Mouse (Mus musculus): ENCODE measurements around the gene Ercc6l.
A peak's percentile ranks its signal among the peaks of the same experiment; 100 is the strongest.
"Not testable (repeated sequence)": the region's sequence is repeated elsewhere in the genome, so short reads cannot be mapped to it uniquely, and the experiment has no call there.

Gene Ercc6l

GRCm38 (mm10) chrX:102103830-102104229 is 53.1 kb downstream of the Ercc6l start:
- not testable (repeated sequence) for DNase-seq

DNA sequence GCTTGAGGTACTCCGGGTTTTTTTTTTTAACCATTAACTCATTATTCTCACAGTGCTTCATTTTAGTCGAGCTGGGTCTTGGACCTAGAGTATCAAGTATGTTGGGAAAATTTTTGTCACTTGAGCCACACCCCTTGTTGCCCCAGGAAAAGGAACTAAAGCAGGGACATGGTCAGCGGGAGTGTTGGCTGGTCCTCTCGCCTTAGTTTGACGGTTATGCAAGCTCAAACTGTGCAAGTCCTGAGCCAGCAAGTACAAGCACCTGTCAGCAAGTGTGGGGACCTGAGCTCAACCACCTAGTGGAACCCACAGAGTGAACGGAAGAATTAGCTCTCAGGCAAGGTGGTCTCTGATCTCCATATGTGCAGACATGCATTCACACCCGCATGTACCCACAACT is 55.0 kb downstream of the Ercc6l start:
- DNase-seq = peak; percentile 9

DNA sequence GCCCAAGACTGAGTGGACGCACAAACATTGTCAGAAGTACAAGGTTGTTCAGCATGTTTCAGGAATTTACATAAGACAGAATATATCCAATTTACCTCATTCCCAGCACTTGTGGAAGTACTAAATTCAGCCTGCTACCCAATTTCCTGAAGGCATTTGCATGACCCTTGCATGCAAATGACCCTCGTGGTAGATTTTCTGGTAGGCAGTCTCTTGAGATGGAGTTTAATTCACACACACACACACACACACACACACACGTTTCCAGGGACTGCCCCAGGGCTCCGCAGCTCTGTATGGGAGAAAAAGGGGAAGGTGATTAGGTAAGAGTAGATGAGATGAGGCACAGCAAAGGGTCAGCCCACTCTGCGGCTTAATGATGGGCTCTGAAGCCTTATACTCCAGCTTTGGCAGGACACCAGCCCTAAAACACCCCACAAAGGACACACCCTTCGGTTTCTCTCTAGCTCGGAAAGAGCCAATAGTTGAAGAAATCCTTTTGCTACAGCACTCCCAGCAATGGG is 62.4 kb downstream of the Ercc6l start:
- no peak for DNase-seq

Measured in lung, postnatal 36 days (tissue).